Mouse (Mus musculus) stomach, postnatal 0 days (tissue): ENCODE measurements around the gene Midn.

Source experiments
- CTCF ChIP-seq: IDR thresholded peaks from 2 replicates; pipeline ENCODE4 v1.5.1; 2016; ENCODE audit warnings: antibody characterized with exemption, low read depth, mild to moderate bottlenecking, moderate library complexity
- EP300 ChIP-seq: optimal IDR thresholded peaks from 2 replicates; pipeline ENCODE3; 2016; ENCODE audit warnings: antibody characterized with exemption

DNA sequence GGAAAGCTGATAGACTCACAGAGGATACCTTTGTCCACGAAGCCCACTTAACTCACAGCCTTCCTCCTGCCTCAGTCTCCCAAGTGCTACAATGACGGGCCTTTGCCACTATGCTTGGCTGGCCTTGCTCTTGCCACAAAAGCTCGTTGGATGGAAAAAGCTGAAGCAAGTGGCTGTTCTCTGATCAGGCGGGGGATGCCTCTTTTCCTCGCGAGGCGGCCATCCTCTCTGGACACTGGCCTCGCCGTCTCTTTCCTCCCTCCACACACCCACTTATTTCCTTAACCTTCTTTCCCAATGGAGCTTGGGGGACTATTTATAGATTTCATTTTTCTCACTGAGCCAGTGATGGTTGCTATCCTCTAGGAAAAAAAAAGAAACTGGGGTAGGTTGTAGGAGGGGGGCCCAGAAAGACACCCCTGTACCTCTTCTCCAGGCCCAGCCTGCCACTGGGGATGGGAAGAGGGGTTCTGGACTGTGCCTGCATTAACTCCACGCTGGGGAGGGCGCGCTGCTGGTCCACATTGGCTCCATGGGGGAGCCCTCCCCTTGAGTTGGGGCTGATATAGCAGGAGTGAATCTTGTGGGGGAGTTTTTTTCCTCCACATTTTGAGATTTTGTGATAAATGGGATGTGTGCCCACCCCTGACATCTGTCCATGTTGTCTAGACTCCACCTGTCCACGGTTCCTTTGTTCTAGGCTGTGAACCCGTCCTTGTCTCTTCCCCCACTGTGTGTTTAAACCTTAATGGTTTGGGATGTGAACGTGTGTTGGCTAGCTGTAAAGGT lies 9.3 kb downstream of the Midn start:
- TF ChIP-seq CTCF: no peak
- no peak for TF ChIP-seq EP300
